29 mouse cellular contexts compared by ENCODE assay signal in genomic region chr14:105663472-105663871, GRCm38 (mm10).
DNase-seq lines count a peak whose midpoint lies in the region; ATAC-seq lines count a peak whose summit lies in the region.
"Had no signal": no experiment of that assay in that cellular context is flagged by ENCODE, and none has a peak within 500 bp of the region (broad histone marks: within the 10 kb centered on the region; RNA-seq: fewer than 3 reads in every experiment).

No protein-coding gene starts in this region.

- DNase-seq in kidney, postnatal 25 days: no peak
- DNase-seq in limb, embryonic 11.5 days (ENCODE audit: low spot score): no peak
- DNase-seq in limb, embryonic 10.5 days (ENCODE audit: low spot score): no peak
- peak; percentile 25 for DNase-seq in R1 (ENCODE audit: low read depth, low spot score)
- DNase-seq in embryo, embryonic 10 days (ENCODE audit: low spot score): no peak
- DNase-seq in c-Kit-positive CD71-positive TER-119-positive erythroid progenitor cells, embryonic 14.5 days (ENCODE audit: low spot score): no peak
- DNase-seq: adrenal gland, adult 8-10 months; adrenal gland, postnatal 25 days; B cell, adult 2 months; cerebellum, adult 18-20 months; cerebellum, adult 9-10 months; cerebellum, postnatal 14 days; gastrocnemius, postnatal 25 days; heart, adult 18-20 months; heart, postnatal 14 days; heart, postnatal 4 days had no signal

- H3K27me3 ChIP-seq in kidney, embryonic 15.5 days: 0 out of 2 replicates have a peak, but pooled peaks cover 3% of the 10 kb centered on the region
- H3K27me3 ChIP-seq in limb, embryonic 11.5 days (ENCODE audit: control insufficient read depth, insufficient read depth, low read length): no peaks in the 10 kb centered on the region
- no peaks in the 10 kb centered on the region for H3K27me3 ChIP-seq in limb, embryonic 10.5 days (ENCODE audit: low read depth, poor library complexity, severe bottlenecking)
- H3K27me3 ChIP-seq: CH12.LX; embryonic facial prominence, embryonic 12.5 days; embryonic facial prominence, embryonic 15.5 days; forebrain, embryonic 15.5 days; heart, embryonic 13.5 days had no signal

- no peak overlapping the region for H3K4me3 ChIP-seq in kidney, embryonic 15.5 days (replicated peaks)
- H3K4me3 ChIP-seq in limb, embryonic 11.5 days (ENCODE audit: low read depth, low read length): no peak overlapping the region
- no peak overlapping the region for H3K4me3 ChIP-seq in limb, embryonic 10.5 days
- H3K4me3 ChIP-seq: embryonic facial prominence, embryonic 12.5 days; embryonic facial prominence, embryonic 15.5 days; erythroblast, embryonic 14.5 days; forebrain, embryonic 12.5 days; forebrain, embryonic 15.5 days; heart, embryonic 10.5 days; heart, embryonic 13.5 days had no signal

- peaks cover 4% of the 10 kb centered on the region; the same call in 1 of the 2 replicates for H3K4me1 ChIP-seq in kidney, embryonic 15.5 days
- no peaks in the 10 kb centered on the region for H3K4me1 ChIP-seq in limb, embryonic 11.5 days (ENCODE audit: control insufficient read depth, insufficient read depth, low read length)
- peaks cover 13% of the 10 kb centered on the region for H3K4me1 ChIP-seq in limb, embryonic 10.5 days
- H3K4me1 ChIP-seq: embryonic facial prominence, embryonic 12.5 days; heart, embryonic 10.5 days had no signal

- H3K9me3 ChIP-seq in kidney, embryonic 15.5 days (replicated peaks): no peaks in the 10 kb centered on the region
- H3K9me3 ChIP-seq in limb, embryonic 11.5 days (ENCODE audit: control insufficient read depth, low read length): no peaks in the 10 kb centered on the region
- H3K9me3 ChIP-seq in limb, embryonic 10.5 days (replicated peaks): no peaks in the 10 kb centered on the region
- H3K9me3 ChIP-seq: embryonic facial prominence, embryonic 12.5 days; embryonic facial prominence, embryonic 15.5 days; forebrain, embryonic 12.5 days; forebrain, embryonic 15.5 days; heart, embryonic 10.5 days; heart, embryonic 13.5 days had no signal

- H3K4me2 ChIP-seq in kidney, embryonic 15.5 days: no peak overlapping the region
- no peak overlapping the region for H3K4me2 ChIP-seq in limb, embryonic 11.5 days (ENCODE audit: low read depth, severe bottlenecking)
- H3K4me2 ChIP-seq: embryonic facial prominence, embryonic 12.5 days; embryonic facial prominence, embryonic 15.5 days; forebrain, embryonic 12.5 days; forebrain, embryonic 15.5 days; heart, embryonic 13.5 days; hindbrain, embryonic 14.5 days had no signal

- 77% methylated on average over 3 of the region's 4 CpGs for WGBS in kidney, embryonic 15.5 days
- WGBS in limb, embryonic 11.5 days: 62% methylated on average over 4 of the region's 4 CpGs
- 68% methylated on average over 4 of the region's 4 CpGs for WGBS in limb, embryonic 10.5 days

- ATAC-seq in kidney, embryonic 15.5 days (replicated peaks; ENCODE audit: low FRiP score): peak; percentile 62; the same call in 1 of the 2 replicates
- ATAC-seq in limb, embryonic 11.5 days (ENCODE audit: insufficient number of reproducible peaks, low FRiP score, low TSS enrichment, low read depth): no peak
- ATAC-seq: activated CD4-positive, CD25-positive, alpha-beta regulatory T cell, adult 4 months; forebrain, embryonic 15.5 days; hindbrain, postnatal 0 days had no signal

- H3K27ac ChIP-seq in kidney, embryonic 15.5 days: no peak overlapping the region
- 0 out of 2 replicates have a peak overlapping the region, but pooled peaks have one; percentile 17 for H3K27ac ChIP-seq in limb, embryonic 11.5 days (replicated peaks; ENCODE audit: low read depth, low read length)
- no peak overlapping the region for H3K27ac ChIP-seq in limb, embryonic 10.5 days
- H3K27ac ChIP-seq: embryonic facial prominence, embryonic 12.5 days; embryonic facial prominence, embryonic 15.5 days; forebrain, embryonic 12.5 days; forebrain, embryonic 15.5 days; heart, embryonic 10.5 days; heart, embryonic 13.5 days; hindbrain, embryonic 14.5 days; hindbrain, postnatal 0 days had no signal

- H3K9ac ChIP-seq in kidney, embryonic 15.5 days: no peak overlapping the region
- no peak overlapping the region for H3K9ac ChIP-seq in limb, embryonic 11.5 days (ENCODE audit: low read length)
- H3K9ac ChIP-seq: embryonic facial prominence, embryonic 12.5 days; embryonic facial prominence, embryonic 15.5 days; forebrain, embryonic 12.5 days; forebrain, embryonic 15.5 days; heart, embryonic 13.5 days; hindbrain, embryonic 14.5 days had no signal

- H3K36me3 ChIP-seq in kidney, embryonic 15.5 days: no peaks in the 10 kb centered on the region
- H3K36me3 ChIP-seq in limb, embryonic 11.5 days (ENCODE audit: control insufficient read depth, insufficient read depth, low read length): no peaks in the 10 kb centered on the region
- no peaks in the 10 kb centered on the region for H3K36me3 ChIP-seq in limb, embryonic 10.5 days
- H3K36me3 ChIP-seq: embryonic facial prominence, embryonic 12.5 days; embryonic facial prominence, embryonic 15.5 days; forebrain, embryonic 12.5 days; forebrain, embryonic 15.5 days; G1E; heart, embryonic 10.5 days; heart, embryonic 13.5 days had no signal
